Mouse (Mus musculus): ENCODE results near the gene C330007P06Rik. TPM values are rescaled to one million over a fixed set of nuclear protein-coding genes. Genes with fewer than 3 reads are reported as not detected.

Gene C330007P06Rik
- polyA plus RNA-seq, 1 experiment from 2014 or later, result 27.5 TPM

- Histone ChIP-seq H3K4me1 (ENCODE audit: control insufficient read depth, insufficient read depth, low read length) (no peaks in the 10 kb centered on the region), H3K4me3 (ENCODE audit: low read depth, low read length) (no peak overlapping the region), H3K9me3 (ENCODE audit: control insufficient read depth, low read length) (no peaks in the 10 kb centered on the region), H3K27ac (ENCODE audit: low read depth, low read length) (no peak overlapping the region), H3K9ac (replicated peaks; ENCODE audit: low read depth, low read length) (no peak overlapping the region), H3K36me3 (ENCODE audit: control insufficient read depth, insufficient read depth, low read length) (no peaks in the 10 kb centered on the region), H3K27me3 (ENCODE audit: control insufficient read depth, insufficient read depth, low read length) (no peaks in the 10 kb centered on the region), H3K4me2 (ENCODE audit: low read depth, low read length) (no peak overlapping the region)
- 79% methylated on average over 4 of the region's 4 CpGs for WGBS
- ATAC-seq (ENCODE audit: low read depth), result no peak
Observed at GRCm38 (mm10) chrX:36843346-36843990, 30.4 kb downstream of the C330007P06Rik start.

GRCm38 (mm10) chrX:36841698-36842097, 32.2 kb downstream of the C330007P06Rik start:
- Histone ChIP-seq H3K4me2 (ENCODE audit: low read depth, low read length) (no peak overlapping the region), H3K4me3 (ENCODE audit: low read depth, low read length) (no peak overlapping the region), H3K9me3 (ENCODE audit: control insufficient read depth, low read length) (no peaks in the 10 kb centered on the region), H3K27ac (ENCODE audit: low read depth, low read length) (no peak overlapping the region), H3K27me3 (ENCODE audit: control insufficient read depth, insufficient read depth, low read length) (no peaks in the 10 kb centered on the region), H3K9ac (replicated peaks; ENCODE audit: low read depth, low read length) (no peak overlapping the region), H3K36me3 (ENCODE audit: control insufficient read depth, insufficient read depth, low read length) (no peaks in the 10 kb centered on the region), H3K4me1 (ENCODE audit: control insufficient read depth, insufficient read depth, low read length) (no peaks in the 10 kb centered on the region)
- ATAC-seq (ENCODE audit: low read depth), result no peak
- WGBS, result 91% methylated on average over 6 of the region's 6 CpGs

- Histone ChIP-seq H3K36me3 (ENCODE audit: control insufficient read depth, insufficient read depth, low read length) (no peaks in the 10 kb centered on the region), H3K4me3 (ENCODE audit: low read depth, low read length) (no peak overlapping the region), H3K9ac (replicated peaks; ENCODE audit: low read depth, low read length) (no peak overlapping the region), H3K27me3 (ENCODE audit: control insufficient read depth, insufficient read depth, low read length) (no peaks in the 10 kb centered on the region), H3K4me2 (ENCODE audit: low read depth, low read length) (no peak overlapping the region), H3K27ac (ENCODE audit: low read depth, low read length) (no peak overlapping the region), H3K9me3 (ENCODE audit: control insufficient read depth, low read length) (no peaks in the 10 kb centered on the region), H3K4me1 (ENCODE audit: control insufficient read depth, insufficient read depth, low read length) (no peaks in the 10 kb centered on the region)
- WGBS, result 63% methylated on average over 7 of the region's 7 CpGs
- ATAC-seq (ENCODE audit: low read depth), result no peak
Observed at GRCm38 (mm10) chrX:36839391-36839790, 34.5 kb downstream of the C330007P06Rik start.

- ATAC-seq (ENCODE audit: low read depth), result no peak
Observed at GRCm38 (mm10) chrX:36837069-36837676, 36.7 kb downstream of the C330007P06Rik start.

GRCm38 (mm10) chrX:36833397-36834084, 40.4 kb downstream of the C330007P06Rik start:
- WGBS, result 20% methylated on average over 19 of the region's 19 CpGs
- H3K4me2 ChIP-seq (ENCODE audit: low read depth, low read length), result peak overlapping the region; percentile 43
- H3K9me3 ChIP-seq (ENCODE audit: control insufficient read depth, low read length), result no peaks in the 10 kb centered on the region
- ATAC-seq (ENCODE audit: low read depth), result peak; percentile 67
- H3K9ac ChIP-seq (replicated peaks; ENCODE audit: low read depth, low read length), result peak overlapping the region; percentile 39
- H3K36me3 ChIP-seq (ENCODE audit: control insufficient read depth, insufficient read depth, low read length), result no peaks in the 10 kb centered on the region
- H3K4me3 ChIP-seq (ENCODE audit: low read depth, low read length), result peak overlapping the region; percentile 22
- H3K27me3 ChIP-seq (ENCODE audit: control insufficient read depth, insufficient read depth, low read length), result no peaks in the 10 kb centered on the region
- no peaks in the 10 kb centered on the region for H3K4me1 ChIP-seq (ENCODE audit: control insufficient read depth, insufficient read depth, low read length)
- H3K27ac ChIP-seq (ENCODE audit: low read depth, low read length), result no peak overlapping the region

More at GRCm38 (mm10) chrX:36837069-36837676, 36.7 kb downstream of the C330007P06Rik start:
- H3K4me1 ChIP-seq (ENCODE audit: control insufficient read depth, insufficient read depth, low read length), result no peaks in the 10 kb centered on the region
- H3K27ac ChIP-seq (ENCODE audit: low read depth, low read length), result no peak overlapping the region
- H3K4me3 ChIP-seq (ENCODE audit: low read depth, low read length), result no peak overlapping the region
- no peaks in the 10 kb centered on the region for H3K27me3 ChIP-seq (ENCODE audit: control insufficient read depth, insufficient read depth, low read length)
- 70% methylated on average over 6 of the region's 6 CpGs for WGBS
- H3K9ac ChIP-seq (replicated peaks; ENCODE audit: low read depth, low read length), result no peak overlapping the region
- no peaks in the 10 kb centered on the region for H3K9me3 ChIP-seq (ENCODE audit: control insufficient read depth, low read length)
- no peaks in the 10 kb centered on the region for H3K36me3 ChIP-seq (ENCODE audit: control insufficient read depth, insufficient read depth, low read length)
- H3K4me2 ChIP-seq (ENCODE audit: low read depth, low read length), result no peak overlapping the region

GRCm38 (mm10) chrX:36831632-36832031, 42.3 kb downstream of the C330007P06Rik start:
- WGBS, result 79% methylated on average over 4 of the region's 4 CpGs
- H3K4me3 ChIP-seq (ENCODE audit: low read depth, low read length), result no peak overlapping the region
- no peaks in the 10 kb centered on the region for H3K36me3 ChIP-seq (ENCODE audit: control insufficient read depth, insufficient read depth, low read length)
- H3K27ac ChIP-seq (ENCODE audit: low read depth, low read length), result no peak overlapping the region
- no peak overlapping the region for H3K4me2 ChIP-seq (ENCODE audit: low read depth, low read length)
- H3K9ac ChIP-seq (replicated peaks; ENCODE audit: low read depth, low read length), result no peak overlapping the region
- no peaks in the 10 kb centered on the region for H3K27me3 ChIP-seq (ENCODE audit: control insufficient read depth, insufficient read depth, low read length)
- no peaks in the 10 kb centered on the region for H3K9me3 ChIP-seq (ENCODE audit: control insufficient read depth, low read length)
- no peak for ATAC-seq (ENCODE audit: low read depth)
- H3K4me1 ChIP-seq (ENCODE audit: control insufficient read depth, insufficient read depth, low read length), result no peaks in the 10 kb centered on the region

GRCm38 (mm10) chrX:36830271-36830670, 43.6 kb downstream of the C330007P06Rik start:
- no peak overlapping the region for H3K9ac ChIP-seq (replicated peaks; ENCODE audit: low read depth, low read length)
- no peak overlapping the region for H3K27ac ChIP-seq (ENCODE audit: low read depth, low read length)
- H3K4me3 ChIP-seq (ENCODE audit: low read depth, low read length), result no peak overlapping the region
- H3K4me1 ChIP-seq (ENCODE audit: control insufficient read depth, insufficient read depth, low read length), result no peaks in the 10 kb centered on the region
- peak; percentile 15; the same call in 1 of the 2 replicates for ATAC-seq (ENCODE audit: low read depth)
- 31% methylated on average over 5 of the region's 5 CpGs for WGBS
- no peaks in the 10 kb centered on the region for H3K9me3 ChIP-seq (ENCODE audit: control insufficient read depth, low read length)
- no peak overlapping the region for H3K4me2 ChIP-seq (ENCODE audit: low read depth, low read length)
- H3K27me3 ChIP-seq (ENCODE audit: control insufficient read depth, insufficient read depth, low read length), result no peaks in the 10 kb centered on the region
- H3K36me3 ChIP-seq (ENCODE audit: control insufficient read depth, insufficient read depth, low read length), result no peaks in the 10 kb centered on the region

GRCm38 (mm10) chrX:36826873-36827272, 47.0 kb downstream of the C330007P06Rik start:
- no peak overlapping the region for H3K9ac ChIP-seq (replicated peaks; ENCODE audit: low read depth, low read length)
- no peaks in the 10 kb centered on the region for H3K9me3 ChIP-seq (ENCODE audit: control insufficient read depth, low read length)
- H3K4me3 ChIP-seq (ENCODE audit: low read depth, low read length), result no peak overlapping the region
- WGBS, result 77% methylated on average over 5 of the region's 5 CpGs
- H3K4me1 ChIP-seq (ENCODE audit: control insufficient read depth, insufficient read depth, low read length), result no peaks in the 10 kb centered on the region
- H3K27ac ChIP-seq (ENCODE audit: low read depth, low read length), result no peak overlapping the region
- no peaks in the 10 kb centered on the region for H3K36me3 ChIP-seq (ENCODE audit: control insufficient read depth, insufficient read depth, low read length)
- no peak for ATAC-seq (ENCODE audit: low read depth)
- H3K4me2 ChIP-seq (ENCODE audit: low read depth, low read length), result no peak overlapping the region
- H3K27me3 ChIP-seq (ENCODE audit: control insufficient read depth, insufficient read depth, low read length), result no peaks in the 10 kb centered on the region

GRCm38 (mm10) chrX:36825032-36825431, 48.9 kb downstream of the C330007P06Rik start:
- WGBS, result 60% methylated on average over 2 of the region's 2 CpGs
- ATAC-seq (ENCODE audit: low read depth), result no peak
- H3K27me3 ChIP-seq (ENCODE audit: control insufficient read depth, insufficient read depth, low read length), result no peaks in the 10 kb centered on the region

More at GRCm38 (mm10) chrX:36825032-36825431, 48.9 kb downstream of the C330007P06Rik start:
- Histone ChIP-seq H3K36me3 (ENCODE audit: control insufficient read depth, insufficient read depth, low read length) (no peaks in the 10 kb centered on the region), H3K9me3 (ENCODE audit: control insufficient read depth, low read length) (no peaks in the 10 kb centered on the region), H3K9ac (replicated peaks; ENCODE audit: low read depth, low read length) (no peak overlapping the region), H3K27ac (ENCODE audit: low read depth, low read length) (no peak overlapping the region), H3K4me2 (ENCODE audit: low read depth, low read length) (no peak overlapping the region), H3K4me1 (ENCODE audit: control insufficient read depth, insufficient read depth, low read length) (no peaks in the 10 kb centered on the region), H3K4me3 (ENCODE audit: low read depth, low read length) (no peak overlapping the region)
